Mouse (Mus musculus) right cerebral cortex, adult 2 months (tissue): Measurements from ENCODE around the gene Raph1.

ENCODE experiments used
- DNase-seq, 2 experiments: peaks; one replicate each; pipeline ENCODE4 v3.0.0; 2021 to 2022; ENCODE audit warnings: low spot score in 2 of 2

The Raph1 gene

DNA sequence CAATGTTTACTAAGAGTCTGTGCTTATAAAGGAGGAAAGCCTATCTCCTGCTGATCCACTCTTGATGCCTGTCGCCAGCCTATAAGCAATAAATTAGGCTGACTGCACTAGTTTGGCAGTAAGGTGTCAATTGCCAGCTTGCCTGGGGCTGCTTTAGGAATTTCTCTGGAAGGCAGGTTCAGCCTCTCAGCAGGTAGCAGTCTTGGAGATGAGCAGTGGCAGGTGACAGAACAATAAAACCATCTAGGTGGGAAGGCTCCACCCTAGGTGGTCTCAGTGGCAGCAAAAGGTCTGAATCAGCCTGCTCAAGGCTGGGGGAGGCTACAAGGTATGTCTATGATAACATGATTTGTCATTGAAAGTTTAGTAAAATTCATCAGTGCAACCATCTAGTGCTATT is 134.4 kb downstream of the Raph1 start:
- DNase-seq, result no peak
